Mouse (Mus musculus): ENCODE measurements around the gene Cenpw.

Gene Cenpw

DNA sequence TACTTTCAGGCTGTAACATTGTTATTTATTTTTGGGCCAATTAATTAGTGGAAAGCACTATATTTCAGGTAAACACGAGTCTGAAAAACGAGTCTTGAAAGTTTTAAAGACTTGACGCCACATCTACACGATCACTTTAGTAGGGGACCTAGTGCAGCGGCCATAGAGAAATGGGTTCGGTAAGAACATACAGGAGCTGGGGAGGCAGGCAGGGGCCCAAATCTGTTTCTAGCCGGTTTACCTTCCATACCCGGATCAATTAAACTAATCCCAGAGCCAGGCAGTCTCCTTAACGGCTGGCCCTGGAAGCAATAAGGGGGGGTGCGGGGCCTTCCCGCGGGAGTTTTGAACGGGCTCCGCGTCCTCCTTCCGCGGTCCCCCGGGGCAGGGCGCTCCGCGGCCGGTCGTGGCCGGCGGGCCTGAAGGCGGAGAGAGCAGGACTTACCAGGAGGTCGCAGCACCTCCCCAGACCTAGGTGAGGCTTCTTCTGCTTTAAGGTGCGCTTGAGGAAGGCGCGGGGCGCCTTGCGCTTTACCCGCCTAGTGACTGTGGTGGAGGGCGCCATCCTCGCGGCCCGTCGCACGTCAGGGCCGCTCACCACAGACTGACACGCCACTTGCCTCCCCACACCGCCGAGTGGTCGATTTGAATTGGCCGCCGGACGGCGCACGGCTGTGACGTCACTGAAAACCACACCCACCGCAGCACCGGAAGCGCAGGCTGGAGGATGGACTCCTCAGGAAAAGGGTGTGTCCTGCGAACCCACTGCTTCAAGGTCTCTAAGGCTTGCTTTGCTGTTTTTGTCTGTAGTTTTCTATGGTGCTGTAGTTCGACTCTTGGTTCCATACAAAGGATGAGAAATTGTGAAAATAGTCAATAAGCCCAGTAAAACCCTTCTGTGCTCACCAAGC is at the start of gene Cenpw:
Gene Cenpw (minus strand): TSS at position 645 of the 911 bp plus-strand sequence.
- DNase-seq: peak; percentile 87

DNA sequence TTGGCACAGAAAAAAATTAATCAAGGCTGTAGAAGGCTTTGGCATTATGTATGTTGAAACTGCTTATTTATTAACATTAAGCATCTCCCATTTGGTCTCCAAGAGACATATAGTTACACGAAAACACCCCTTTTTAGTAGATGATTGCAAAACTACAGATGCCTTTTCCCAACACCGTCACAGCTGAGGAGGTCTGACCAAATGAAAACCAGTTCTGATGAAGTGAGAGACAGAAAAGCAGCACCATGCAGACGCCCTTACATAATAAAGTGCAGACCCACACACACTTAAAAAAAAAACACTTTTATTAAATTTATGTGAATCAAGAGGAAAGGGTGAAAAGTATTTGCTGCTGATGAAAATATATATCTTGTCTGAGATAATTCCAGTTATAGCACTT is 49.3 kb upstream of the Cenpw start:
- no peak for DNase-seq

DNA sequence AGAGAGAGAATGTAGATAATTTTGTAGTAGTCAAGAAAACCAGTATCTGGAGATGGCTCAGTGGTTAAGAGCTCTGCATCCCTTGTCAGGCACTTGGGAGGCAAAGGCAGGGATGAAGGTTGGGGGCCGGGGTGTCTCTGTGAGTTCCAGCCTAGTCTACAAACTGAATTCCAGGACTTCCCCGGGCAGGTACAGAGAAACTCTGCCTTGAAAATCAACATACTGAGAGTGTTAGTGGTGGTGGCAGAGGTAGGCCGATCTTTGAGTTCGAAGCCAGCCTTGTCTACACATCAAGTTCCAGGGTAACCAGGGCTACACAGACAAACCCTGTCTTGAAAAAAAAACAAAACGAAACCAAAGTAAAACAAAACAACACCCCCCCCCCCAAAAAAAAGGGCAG is 859 bp downstream of the Cenpw start:
- DNase-seq: no peak

DNA sequence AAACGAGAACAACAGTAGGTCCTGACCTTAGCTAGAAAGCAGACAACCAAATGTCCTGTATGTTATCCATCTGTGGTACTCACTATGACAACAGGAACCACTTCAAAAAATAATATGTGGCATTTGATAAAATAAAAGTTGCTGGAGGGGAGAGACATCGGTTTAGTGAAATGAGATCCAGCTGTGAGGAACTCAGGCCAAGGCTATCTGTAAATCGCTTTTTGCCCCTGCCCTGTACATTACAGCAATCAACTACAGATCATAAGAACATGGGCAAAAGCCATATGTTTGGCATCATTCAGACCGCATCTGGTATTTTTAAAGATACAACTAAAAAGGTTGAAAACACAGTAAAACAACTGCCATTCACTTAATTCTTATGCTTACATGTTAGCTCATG is 32.7 kb downstream of the Cenpw start:
- no peak for DNase-seq

All from lung, postnatal 14 days (tissue).